ENCODE assay signal across 12 mouse cellular contexts in genomic region chr11:117567961-117568605, GRCm38 (mm10).
DNase-seq lines count a peak whose midpoint lies in the region; ATAC-seq and TF ChIP-seq lines count a peak whose summit lies in the region.
"Had no signal": no experiment of that assay in that cellular context is flagged by ENCODE, and none has a peak within 500 bp of the region (broad histone marks: within the 10 kb centered on the region; RNA-seq: fewer than 3 reads in every experiment).

No protein-coding gene starts in this region.

- DNase-seq in cerebellum, adult 9-11 months: peak; percentile 47
- DNase-seq in cerebellum, adult 8-10 months: no peak
- no peak for DNase-seq in heart, adult 8-10 months (ENCODE audit: low spot score)
- peak; percentile 12 for DNase-seq in urinary bladder, postnatal 25 days (ENCODE audit: low spot score)
- DNase-seq in urinary bladder, adult 2 months (ENCODE audit: low spot score): no peak
- no peak for DNase-seq in stomach, postnatal 0 days (ENCODE audit: low spot score)
- no peak for DNase-seq in thymus, postnatal 25 days
- DNase-seq: thymus, adult 18-20 months had no signal

- no peak overlapping the region for H3K4me2 ChIP-seq in heart, embryonic 16.5 days (ENCODE audit: low read depth, low read length)
- no peak overlapping the region for H3K4me2 ChIP-seq in stomach, postnatal 0 days (replicated peaks; ENCODE audit: low read depth)
- H3K4me2 ChIP-seq: hindbrain, embryonic 14.5 days; midbrain, embryonic 12.5 days had no signal

- peak overlapping the region; percentile 50 for H3K27ac ChIP-seq in heart, embryonic 16.5 days (ENCODE audit: low read length)
- peak overlapping the region; percentile 91 for H3K27ac ChIP-seq in stomach, postnatal 0 days (replicated peaks)
- H3K27ac ChIP-seq: hindbrain, embryonic 14.5 days; midbrain, embryonic 12.5 days had no signal

- ATAC-seq in heart, embryonic 16.5 days (replicated peaks; ENCODE audit: extremely low read depth, insufficient read depth, low FRiP score): no peak
- ATAC-seq in stomach, postnatal 0 days (ENCODE audit: low FRiP score, low TSS enrichment): 0 out of 2 replicates have a peak, but pooled peaks have one; percentile 4

- H3K9ac ChIP-seq in heart, embryonic 16.5 days (ENCODE audit: low read length): 0 out of 2 replicates have a peak overlapping the region, but pooled peaks have one; percentile 30
- 0 out of 2 replicates have a peak overlapping the region, but pooled peaks have one; percentile 28 for H3K9ac ChIP-seq in stomach, postnatal 0 days (ENCODE audit: low read length)
- H3K9ac ChIP-seq: hindbrain, embryonic 14.5 days; midbrain, embryonic 12.5 days had no signal

- 81% methylated on average over 9 of the region's 9 CpGs for WGBS in heart, embryonic 16.5 days
- WGBS in stomach, postnatal 0 days: 52% methylated on average over 9 of the region's 9 CpGs

- H3K36me3 ChIP-seq in heart, embryonic 16.5 days (ENCODE audit: control insufficient read depth, insufficient read depth): no peaks in the 10 kb centered on the region
- no peaks in the 10 kb centered on the region; the same call in 1 of the 2 replicates for H3K36me3 ChIP-seq in stomach, postnatal 0 days (ENCODE audit: control insufficient read depth, insufficient read depth, low read length)
- H3K36me3 ChIP-seq: midbrain, embryonic 12.5 days had no signal

- no peak for TF ChIP-seq CTCF in stomach, postnatal 0 days (IDR thresholded peaks at IDR 0.05; ENCODE audit: low read depth)

- TF ChIP-seq EP300 in stomach, postnatal 0 days (optimal IDR thresholded peaks at IDR 0.05): no peak

- H3K4me3 ChIP-seq in heart, embryonic 16.5 days (ENCODE audit: low read length): no peak overlapping the region
- H3K4me3 ChIP-seq in stomach, postnatal 0 days (ENCODE audit: low read depth, low read length): no peak overlapping the region
- H3K4me3 ChIP-seq: erythroblast, embryonic 14.5 days; midbrain, embryonic 12.5 days had no signal

- H3K9me3 ChIP-seq in heart, embryonic 16.5 days (replicated peaks; ENCODE audit: control insufficient read depth, low read length): 0 out of 2 replicates have a peak, but pooled peaks cover 3% of the 10 kb centered on the region
- H3K9me3 ChIP-seq in stomach, postnatal 0 days (ENCODE audit: control insufficient read depth, low read length): no peaks in the 10 kb centered on the region

- H3K27me3 ChIP-seq in heart, embryonic 16.5 days (ENCODE audit: control insufficient read depth, insufficient read depth, low read length): no peaks in the 10 kb centered on the region
- no peaks in the 10 kb centered on the region for H3K27me3 ChIP-seq in stomach, postnatal 0 days (ENCODE audit: control insufficient read depth, insufficient read depth, low read length)
- H3K27me3 ChIP-seq: midbrain, embryonic 12.5 days had no signal

- H3K4me1 ChIP-seq in heart, embryonic 16.5 days (ENCODE audit: control insufficient read depth, insufficient read depth, low read length): peaks cover 8% of the 10 kb centered on the region
- H3K4me1 ChIP-seq in stomach, postnatal 0 days (replicated peaks; ENCODE audit: control insufficient read depth, insufficient read depth): peaks cover 13% of the 10 kb centered on the region

Comparison
In these comparisons a context has a peak if more than half of its experiments do, and no peak if none do; other contexts are left out.
1. DNase-seq: peak in cerebellum, adult 9-11 months (single experiment) and urinary bladder, postnatal 25 days (single experiment); none in cerebellum, adult 8-10 months (single experiment), heart, adult 8-10 months (single experiment), urinary bladder, adult 2 months (single experiment), stomach, postnatal 0 days (single experiment) and thymus, postnatal 25 days (single experiment).